Mouse (Mus musculus) MN1 (cell line): Measurements from ENCODE around the gene Nudt10.
"Not testable (repeated sequence)": the region's sequence is repeated elsewhere in the genome, so short reads cannot be mapped to it uniquely, and the experiment has no call there.

ENCODE experiments used
- DNase-seq: peaks from one replicate; pipeline ENCODE4 v3.0.0-alpha.2; 2016; ENCODE audit warnings: low spot score

The Nudt10 gene

GRCm38 (mm10) chrX:6172823-6173640 is at the start of gene Nudt10:
Gene Nudt10 (minus strand): TSS chrX:6173015.
- not testable (repeated sequence) for DNase-seq

- DNase-seq, result not testable (repeated sequence)
Observed at GRCm38 (mm10) chrX:6172136-6172822, 536 bp downstream of the Nudt10 start.

- DNase-seq, result no peak
Observed at GRCm38 (mm10) chrX:6171718-6172117, 1.1 kb downstream of the Nudt10 start.
